Mouse (Mus musculus): ENCODE data around the gene Zfhx3. TPM values are rescaled to one million over a fixed set of nuclear protein-coding genes. Genes with fewer than 3 reads are reported as not detected.

Zfhx3 gene
- polyA plus RNA-seq, 1 experiment = 6.6 TPM

DNA sequence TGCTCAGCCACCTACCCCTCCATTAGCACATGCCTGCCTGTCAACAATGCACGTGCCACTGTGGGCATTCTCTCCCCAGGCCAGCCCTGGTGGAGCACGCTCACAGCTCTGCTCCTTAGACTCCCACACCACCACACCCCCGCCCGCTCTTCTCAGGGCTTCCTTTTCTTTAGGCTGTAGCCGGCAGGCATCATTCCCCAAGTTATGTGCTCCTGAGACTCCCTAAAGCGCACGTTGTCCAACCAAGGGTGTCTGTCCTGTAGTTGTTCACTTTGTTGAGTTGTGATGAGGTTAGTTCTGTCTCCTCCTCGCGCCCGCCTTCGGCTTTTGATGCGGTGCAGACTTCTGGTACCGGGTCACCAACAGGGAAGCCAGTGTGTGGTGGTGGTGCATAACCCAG lies 755.1 kb downstream of the Zfhx3 start:
- no peak overlapping the region for H3K27ac ChIP-seq (ENCODE audit: control insufficient read depth, insufficient read depth, low read depth, low read length, poor library complexity)
- H3K4me3 ChIP-seq (replicated peaks; ENCODE audit: control insufficient read depth, low read depth, low read length) = no peak overlapping the region
- H3K4me1 ChIP-seq (ENCODE audit: control insufficient read depth, insufficient read depth, low read length) = peaks cover 1% of the 10 kb centered on the region; the same call in 1 of the 2 replicates
- WGBS = 2% methylated on average over 13 of the region's 13 CpGs
- no peak for TF ChIP-seq CTCF (IDR thresholded peaks at IDR 0.05; ENCODE audit: control insufficient read depth, insufficient read depth, low read length)
- no peak for TF ChIP-seq POLR2A (IDR thresholded peaks at IDR 0.05; ENCODE audit: borderline replicate concordance, control insufficient read depth, low read depth, low read length)

- WGBS = 9% methylated on average over 5 of the region's 5 CpGs
- TF ChIP-seq POLR2A (IDR thresholded peaks at IDR 0.05; ENCODE audit: borderline replicate concordance, control insufficient read depth, low read depth, low read length) (no peak), CTCF (IDR thresholded peaks at IDR 0.05; ENCODE audit: control insufficient read depth, insufficient read depth, low read length) (no peak)
Measured at GRCm38 (mm10) chr8:108698101-108698660, 755.7 kb downstream of the Zfhx3 start.

DNA sequence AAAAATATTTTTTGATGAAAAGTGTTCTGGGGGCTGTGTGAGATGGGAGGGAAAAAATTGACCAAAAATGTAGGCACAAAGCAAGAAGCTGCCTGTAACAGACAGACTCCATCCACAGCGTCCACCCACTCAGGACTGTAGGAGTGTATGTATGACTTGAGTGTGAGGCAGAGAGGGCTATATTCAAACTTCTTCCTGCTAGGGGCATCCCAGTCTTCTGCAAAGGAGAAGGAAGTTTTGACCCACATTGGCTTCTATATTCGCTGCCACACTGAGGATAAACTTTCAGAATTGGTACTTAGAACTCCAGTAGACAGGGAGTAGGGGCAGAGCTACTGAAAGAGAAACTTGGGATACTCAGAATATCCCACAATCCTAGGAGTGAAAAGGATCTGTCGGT lies 756.6 kb downstream of the Zfhx3 start:
- 10% methylated on average over 3 of the region's 3 CpGs for WGBS
- Histone ChIP-seq H3K4me1 (ENCODE audit: control insufficient read depth, insufficient read depth, low read length) (peaks cover 2% of the 10 kb centered on the region; the same call in 1 of the 2 replicates), H3K4me3 (replicated peaks; ENCODE audit: control insufficient read depth, low read depth, low read length) (no peak overlapping the region), H3K27ac (ENCODE audit: control insufficient read depth, insufficient read depth, low read depth, low read length, poor library complexity) (no peak overlapping the region)
- TF ChIP-seq POLR2A (IDR thresholded peaks at IDR 0.05; ENCODE audit: borderline replicate concordance, control insufficient read depth, low read depth, low read length) (no peak), CTCF (IDR thresholded peaks at IDR 0.05; ENCODE audit: control insufficient read depth, insufficient read depth, low read length) (no peak)

More at GRCm38 (mm10) chr8:108698101-108698660, 755.7 kb downstream of the Zfhx3 start:
- H3K4me3 ChIP-seq (replicated peaks; ENCODE audit: control insufficient read depth, low read depth, low read length) = no peak overlapping the region
- H3K27ac ChIP-seq (ENCODE audit: control insufficient read depth, insufficient read depth, low read depth, low read length, poor library complexity) = no peak overlapping the region
- H3K4me1 ChIP-seq (ENCODE audit: control insufficient read depth, insufficient read depth, low read length) = peaks cover under 1% of the 10 kb centered on the region; the same call in 1 of the 2 replicates

GRCm38 (mm10) chr8:108699454-108700345 lies 757.3 kb downstream of the Zfhx3 start:
- no peak overlapping the region for H3K4me3 ChIP-seq (replicated peaks; ENCODE audit: control insufficient read depth, low read depth, low read length)
- TF ChIP-seq CTCF (IDR thresholded peaks at IDR 0.05; ENCODE audit: control insufficient read depth, insufficient read depth, low read length) (no peak), POLR2A (IDR thresholded peaks at IDR 0.05; ENCODE audit: borderline replicate concordance, control insufficient read depth, low read depth, low read length) (no peak)
- no peak overlapping the region for H3K27ac ChIP-seq (ENCODE audit: control insufficient read depth, insufficient read depth, low read depth, low read length, poor library complexity)
- peaks cover 2% of the 10 kb centered on the region; the same call in 1 of the 2 replicates for H3K4me1 ChIP-seq (ENCODE audit: control insufficient read depth, insufficient read depth, low read length)
- WGBS = 15% methylated on average over 23 of the region's 23 CpGs

DNA sequence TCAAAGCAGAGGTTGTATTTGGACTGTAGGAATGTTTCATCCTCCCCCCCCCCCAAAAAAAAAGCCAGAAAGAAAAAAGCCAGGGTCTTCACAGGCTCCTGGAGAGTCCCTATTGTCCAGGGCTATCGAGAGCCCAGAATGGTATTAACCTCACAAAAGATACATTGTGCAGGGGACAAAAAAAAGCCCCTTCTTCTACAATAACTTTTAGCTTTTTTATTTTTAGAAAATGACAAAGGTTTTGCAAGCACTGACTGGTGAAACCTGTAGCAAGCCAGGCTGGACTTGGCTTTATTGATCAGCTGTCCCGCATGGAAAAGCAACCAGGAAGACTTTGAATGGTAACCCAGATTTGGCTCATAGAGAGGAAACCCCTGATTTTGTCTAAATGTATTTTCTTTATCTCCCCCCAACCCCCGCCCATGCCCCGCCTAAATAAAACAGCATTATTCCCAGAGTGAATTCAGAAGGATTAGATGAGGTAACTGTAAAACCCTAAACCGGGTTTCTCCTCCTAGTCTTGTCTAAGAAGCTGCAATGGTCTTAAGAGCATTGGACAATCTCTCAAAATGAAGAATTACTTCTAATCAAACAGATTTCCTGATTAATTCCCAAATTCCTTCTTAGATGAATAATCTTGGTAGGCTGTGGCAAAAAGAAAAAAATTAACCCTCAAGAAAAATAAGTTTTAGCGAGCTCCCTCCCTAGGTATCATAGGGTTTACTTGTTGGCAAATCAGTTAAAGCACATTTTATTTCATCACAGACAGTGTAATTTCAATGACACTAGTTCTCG lies 759.1 kb downstream of the Zfhx3 start:
- H3K27ac ChIP-seq (ENCODE audit: control insufficient read depth, insufficient read depth, low read depth, low read length, poor library complexity) = no peak overlapping the region
- peaks cover 2% of the 10 kb centered on the region; the same call in 1 of the 2 replicates for H3K4me1 ChIP-seq (ENCODE audit: control insufficient read depth, insufficient read depth, low read length)
- no peak for TF ChIP-seq POLR2A (IDR thresholded peaks at IDR 0.05; ENCODE audit: borderline replicate concordance, control insufficient read depth, low read depth, low read length)
- no peak for TF ChIP-seq CTCF (IDR thresholded peaks at IDR 0.05; ENCODE audit: control insufficient read depth, insufficient read depth, low read length)
- no peak overlapping the region for H3K4me3 ChIP-seq (replicated peaks; ENCODE audit: control insufficient read depth, low read depth, low read length)
- WGBS = 33% methylated on average over 7 of the region's 7 CpGs

- Histone ChIP-seq H3K27ac (ENCODE audit: control insufficient read depth, insufficient read depth, low read depth, low read length, poor library complexity) (no peak overlapping the region), H3K4me3 (replicated peaks; ENCODE audit: control insufficient read depth, low read depth, low read length) (no peak overlapping the region), H3K4me1 (ENCODE audit: control insufficient read depth, insufficient read depth, low read length) (peaks cover 2% of the 10 kb centered on the region; the same call in 1 of the 2 replicates)
- 67% methylated on average over 1 of the region's 1 CpGs for WGBS
- no peak for TF ChIP-seq CTCF (IDR thresholded peaks at IDR 0.05; ENCODE audit: control insufficient read depth, insufficient read depth, low read length)
- TF ChIP-seq POLR2A (IDR thresholded peaks at IDR 0.05; ENCODE audit: borderline replicate concordance, control insufficient read depth, low read depth, low read length) = no peak
Measured at GRCm38 (mm10) chr8:108702201-108702600, 759.8 kb downstream of the Zfhx3 start.

- Histone ChIP-seq H3K4me3 (replicated peaks; ENCODE audit: control insufficient read depth, low read depth, low read length) (no peak overlapping the region), H3K27ac (ENCODE audit: control insufficient read depth, insufficient read depth, low read depth, low read length, poor library complexity) (no peak overlapping the region), H3K4me1 (ENCODE audit: control insufficient read depth, insufficient read depth, low read length) (peaks cover 2% of the 10 kb centered on the region; the same call in 1 of the 2 replicates)
- 75% methylated on average over 2 of the region's 2 CpGs for WGBS
- TF ChIP-seq CTCF (IDR thresholded peaks at IDR 0.05; ENCODE audit: control insufficient read depth, insufficient read depth, low read length) = no peak
- no peak for TF ChIP-seq POLR2A (IDR thresholded peaks at IDR 0.05; ENCODE audit: borderline replicate concordance, control insufficient read depth, low read depth, low read length)
Measured at GRCm38 (mm10) chr8:108705751-108706150, 763.3 kb downstream of the Zfhx3 start.

- H3K4me1 ChIP-seq (ENCODE audit: control insufficient read depth, insufficient read depth, low read length) = peaks cover 2% of the 10 kb centered on the region; the same call in 1 of the 2 replicates
- no peak for TF ChIP-seq CTCF (IDR thresholded peaks at IDR 0.05; ENCODE audit: control insufficient read depth, insufficient read depth, low read length)
- no peak for TF ChIP-seq POLR2A (IDR thresholded peaks at IDR 0.05; ENCODE audit: borderline replicate concordance, control insufficient read depth, low read depth, low read length)
- H3K27ac ChIP-seq (ENCODE audit: control insufficient read depth, insufficient read depth, low read depth, low read length, poor library complexity) = no peak overlapping the region
- H3K4me3 ChIP-seq (replicated peaks; ENCODE audit: control insufficient read depth, low read depth, low read length) = no peak overlapping the region
- WGBS = 8% methylated on average over 3 of the region's 3 CpGs
Measured at GRCm38 (mm10) chr8:108706491-108706847, 764.0 kb downstream of the Zfhx3 start.
